Mouse (Mus musculus) bone marrow, adult 2 months (tissue): Measurements from ENCODE around the gene Ubxn7.

Source experiments
- CTCF ChIP-seq: fragments of 200-500 bp; IDR thresholded peaks from 2 replicates; pipeline ENCODE4 v1.5.1; 2011; ENCODE audit warnings: low read length, control low read depth; ENCODE audit not compliant: control insufficient read depth, insufficient read depth
- POLR2A ChIP-seq: fragments of 200-500 bp; IDR thresholded peaks from 2 replicates; pipeline ENCODE4 v1.6.1; 2011; ENCODE audit warnings: low read depth, mild to moderate bottlenecking, control low read depth, low read length, borderline replicate concordance; ENCODE audit not compliant: control insufficient read depth

- TF ChIP-seq POLR2A (no peak), CTCF (no peak)
These were observed 102.6 kb downstream of the Ubxn7 start for GRCm38 (mm10) chr16:32434691-32435090.
